Mouse (Mus musculus) ES-E14 (cell line): ENCODE measurements at regions not wholly inside any gene's neighbourhood (a gene's known extent, or its start where the extent isn't known, plus 50 kb on each side); places are given as distances from the start of the nearest gene placed in this dataset.

Experiments used
- DNase-seq: peaks from one replicate; pipeline ENCODE4 v3.0.0-alpha.2; 2013; ENCODE audit warnings: low read depth, low spot score
- H3K27ac ChIP-seq: 2 replicates; pipeline ENCODE4 v1.5.1; 2012; ENCODE audit warnings: low read depth, mild to moderate bottlenecking, low read length, moderate library complexity, mixed read lengths; ENCODE audit not compliant: poor library complexity, insufficient read depth, severe bottlenecking
- H3K36me3 ChIP-seq: 2 replicates; pipeline ENCODE4 v1.6.1; 2012; ENCODE audit warnings: mild to moderate bottlenecking, low read length, moderate library complexity, mixed read lengths; ENCODE audit not compliant: control insufficient read depth, poor library complexity, insufficient read depth, severe bottlenecking
- H3K4me1 ChIP-seq, 2 experiments: fragments of 150-350 bp in 1 of 2; sonication (generic) in 1 of 2; 2 replicates each; pipeline ENCODE4 v1.6.1; 2012; ENCODE audit warnings: low read length in 2 of 2, mild to moderate bottlenecking in 1 of 2, mixed read lengths in 1 of 2; ENCODE audit not compliant: control insufficient read depth in 2 of 2, insufficient read depth in 2 of 2, poor library complexity in 1 of 2
- H3K4me3 ChIP-seq, 2 experiments: fragments of 150-350 bp in 1 of 2; sonication (generic) in 1 of 2; 2 replicates each; pipeline ENCODE4 v1.5.1; 2012; ENCODE audit warnings: low read length in 2 of 2, low read depth in 1 of 2, mild to moderate bottlenecking in 1 of 2, mixed read lengths in 1 of 2; ENCODE audit not compliant: insufficient read depth in 1 of 2, poor library complexity in 1 of 2, severe bottlenecking in 1 of 2
- H3K9ac ChIP-seq: 2 replicates; pipeline ENCODE4 v1.6.1; 2012; ENCODE audit warnings: low read depth, mild to moderate bottlenecking, low read length, mixed read lengths; ENCODE audit not compliant: poor library complexity, insufficient read depth, severe bottlenecking
- H3K9me3 ChIP-seq: fragments of 150-350 bp; sonication (generic); 2 replicates; pipeline ENCODE4 v1.6.1; 2012; ENCODE audit warnings: low read depth, mild to moderate bottlenecking, low read length; ENCODE audit not compliant: control insufficient read depth, insufficient read depth
- CHD2 ChIP-seq: IDR thresholded peaks from 2 replicates; pipeline ENCODE4 v1.6.1; 2014; ENCODE audit warnings: mild to moderate bottlenecking, low read depth, low read length, inconsistent platforms
- HCFC1 ChIP-seq: IDR thresholded peaks from 2 replicates; pipeline ENCODE4 v1.6.1; 2012; ENCODE audit warnings: low read length, inconsistent platforms, borderline replicate concordance; ENCODE audit not compliant: insufficient read depth
- MAFK ChIP-seq: IDR thresholded peaks from 2 replicates; pipeline ENCODE4 v1.6.1; 2014; ENCODE audit warnings: mild to moderate bottlenecking, low read depth, low read length, inconsistent platforms; ENCODE audit not compliant: insufficient read depth
- ZC3H11A ChIP-seq: IDR thresholded peaks from 2 replicates; pipeline ENCODE4 v1.6.1; 2012; ENCODE audit warnings: low read depth, mild to moderate bottlenecking, inconsistent platforms, low read length, borderline replicate concordance
- ZNF384 ChIP-seq: IDR thresholded peaks from 2 replicates; pipeline ENCODE4 v1.6.1; 2012; ENCODE audit warnings: low read depth, low read length, inconsistent platforms
- in situ Hi-C, 2 experiments: fragments of 600-800 bp; cut with MboI; formaldehyde crosslinking; loops; one replicate each; pipeline ENCODE4 v1.15.1; 2025; ENCODE audit warnings: low sequenced_read_pairs in 2 of 2, inconsistent platforms in 1 of 2; ENCODE audit not compliant: unreplicated experiment in 2 of 2

DNA sequence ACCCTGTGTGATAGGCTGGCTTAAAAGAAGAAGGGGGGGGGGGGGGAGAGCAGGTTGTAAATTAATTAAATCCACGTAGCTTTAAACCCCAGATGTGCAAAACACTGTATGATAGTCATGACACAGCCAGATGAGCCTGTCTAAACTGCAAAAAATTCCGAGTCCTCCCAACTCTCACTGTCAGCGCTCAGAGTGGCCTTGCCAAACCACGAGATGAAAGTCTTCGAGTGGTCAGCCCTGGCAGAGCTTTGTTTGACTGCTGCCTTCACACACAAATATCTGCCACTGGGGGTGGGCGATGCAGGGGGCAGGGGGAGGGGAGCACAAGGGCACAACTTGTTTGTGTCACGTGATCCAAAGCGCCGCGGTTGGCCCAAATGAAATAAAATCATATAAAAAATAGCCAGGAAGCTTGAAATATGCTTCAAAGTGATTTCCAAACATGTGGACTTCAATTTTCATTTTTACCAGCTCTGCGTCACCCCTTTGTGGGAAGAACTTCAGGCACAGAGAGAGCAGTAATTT is 396.5 kb upstream of the Jarid2 start:
- Histone ChIP-seq H3K4me1 (no peaks in the 10 kb centered on the region), H3K9me3 (no peaks in the 10 kb centered on the region), H3K27ac (no peak overlapping the region), H3K36me3 (no peaks in the 10 kb centered on the region), H3K9ac (no peak overlapping the region), H3K4me3 (no peak overlapping the region)
- TF ChIP-seq ZNF384: no peak
- TF ChIP-seq CHD2: no peak
- no peak for TF ChIP-seq HCFC1
- TF ChIP-seq ZC3H11A: no peak
- TF ChIP-seq MAFK: no peak
- in situ Hi-C loops: no loop called here
- DNase-seq: no peak

DNA sequence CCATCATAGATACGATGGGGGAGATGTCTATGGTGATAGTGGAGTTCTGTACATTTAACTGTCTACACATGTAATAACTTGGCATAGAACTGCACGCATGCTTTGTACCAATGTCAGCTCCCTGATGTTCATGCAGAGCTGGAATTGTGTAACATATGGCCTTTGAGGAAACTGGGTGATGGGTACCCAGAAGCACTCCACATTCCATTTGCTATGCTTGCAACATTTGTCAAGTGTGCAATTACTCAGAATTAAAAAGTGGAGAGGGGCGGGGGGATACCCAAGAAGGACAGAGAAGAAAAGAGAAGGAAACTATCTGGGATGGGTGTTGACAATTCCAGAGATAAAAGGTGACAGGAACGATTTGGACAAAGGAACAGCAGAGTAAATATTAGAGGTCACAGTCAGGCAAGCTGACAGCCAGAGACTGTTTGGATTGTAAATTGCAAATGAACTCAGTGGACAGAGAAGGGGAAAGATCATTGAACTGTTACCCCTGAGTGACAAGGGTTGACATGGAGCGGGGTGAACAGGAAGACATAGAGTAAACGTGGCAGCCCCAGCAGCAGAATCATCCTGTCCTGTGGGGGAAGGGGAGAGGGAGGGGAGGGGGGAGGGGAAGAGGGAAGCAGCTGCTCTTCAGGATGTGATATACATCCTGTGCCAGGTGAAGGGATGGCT is 390.1 kb upstream of the Jarid2 start:
- peaks cover 0 to 2% of the 10 kb centered on the region in 2 experiments; a peak in 1 of 4 replicates for H3K4me1 ChIP-seq
- no peak for DNase-seq
- H3K36me3 ChIP-seq: no peaks in the 10 kb centered on the region
- TF ChIP-seq HCFC1 (no peak), ZNF384 (no peak), ZC3H11A (no peak), MAFK (no peak), CHD2 (no peak)
- no peak overlapping the region for H3K27ac ChIP-seq
- no peak overlapping the region for H3K9ac ChIP-seq
- no peaks in the 10 kb centered on the region for H3K9me3 ChIP-seq
- in situ Hi-C loops: no loop called here
- H3K4me3 ChIP-seq: no peak overlapping the region

DNA sequence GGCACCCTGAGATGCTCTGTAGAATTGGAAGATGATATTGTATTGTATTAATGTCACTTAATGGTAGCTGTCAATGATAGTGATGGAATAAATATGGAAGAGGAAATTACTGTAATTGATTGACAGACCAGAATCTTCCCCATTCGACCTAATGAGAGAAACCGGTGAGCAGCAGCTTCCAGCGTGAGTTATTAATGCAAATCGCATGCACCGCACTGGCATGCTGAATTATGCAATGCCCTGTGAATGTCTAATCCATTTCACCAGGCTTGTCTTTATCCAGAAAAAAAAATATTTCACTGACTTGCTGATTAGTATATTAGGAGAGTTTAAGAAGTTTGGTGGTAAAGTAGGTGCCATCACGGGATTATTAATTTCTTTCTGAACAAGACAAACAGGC is 384.2 kb upstream of the Jarid2 start:
- TF ChIP-seq CHD2 (no peak), ZNF384 (no peak), MAFK (no peak), ZC3H11A (no peak), HCFC1 (no peak)
- Histone ChIP-seq H3K4me1 (0 out of 4 replicates have a peak, but pooled peaks cover 0 to 4% of the 10 kb centered on the region in 2 experiments), H3K9me3 (no peaks in the 10 kb centered on the region), H3K4me3 (no peak overlapping the region), H3K27ac (no peak overlapping the region), H3K36me3 (no peaks in the 10 kb centered on the region), H3K9ac (no peak overlapping the region)
- in situ Hi-C loops: no loop called here
- no peak for DNase-seq

DNA sequence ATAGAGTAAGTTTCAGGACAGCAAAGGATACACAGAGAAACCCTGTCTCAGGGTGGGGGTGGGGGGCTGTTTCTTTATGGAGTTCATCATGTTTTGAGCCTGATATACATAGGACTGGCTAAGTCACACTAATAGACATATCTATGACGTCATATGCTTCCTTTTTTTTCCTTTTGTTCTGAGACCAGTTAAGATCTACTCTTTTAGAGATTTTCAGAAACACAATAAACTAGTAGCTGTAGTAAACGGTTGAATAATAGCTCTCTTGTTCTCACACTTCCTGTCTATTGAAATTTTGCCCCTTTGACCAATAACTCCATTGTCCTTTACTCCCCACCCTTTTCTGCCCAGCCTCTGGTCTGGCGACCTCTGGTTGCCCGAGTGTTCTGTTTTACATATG is 382.6 kb upstream of the Jarid2 start:
- no peak overlapping the region for H3K4me3 ChIP-seq
- H3K27ac ChIP-seq: no peak overlapping the region
- no peak for DNase-seq
- no peaks in the 10 kb centered on the region for H3K9me3 ChIP-seq
- no peaks in the 10 kb centered on the region for H3K36me3 ChIP-seq
- H3K9ac ChIP-seq: no peak overlapping the region
- no peak for TF ChIP-seq CHD2
- TF ChIP-seq MAFK: no peak
- TF ChIP-seq ZNF384: no peak
- TF ChIP-seq ZC3H11A: no peak
- no peak for TF ChIP-seq HCFC1
- H3K4me1 ChIP-seq: 0 out of 4 replicates have a peak, but pooled peaks cover 0 to 4% of the 10 kb centered on the region in 2 experiments
- in situ Hi-C loops: no loop called here
